Mouse (Mus musculus) liver, postnatal 0 days (tissue): Measurements from ENCODE around the gene Fat3.

Source experiments
- CTCF ChIP-seq: sonication (generic); IDR thresholded peaks from 2 replicates; pipeline ENCODE4 v1.5.1; 2016; ENCODE audit warnings: antibody characterized with exemption, low read depth
- EP300 ChIP-seq: IDR thresholded peaks from 2 replicates; pipeline ENCODE4 v1.6.1; 2016; ENCODE audit warnings: antibody characterized with exemption, low read depth, mild to moderate bottlenecking

DNA sequence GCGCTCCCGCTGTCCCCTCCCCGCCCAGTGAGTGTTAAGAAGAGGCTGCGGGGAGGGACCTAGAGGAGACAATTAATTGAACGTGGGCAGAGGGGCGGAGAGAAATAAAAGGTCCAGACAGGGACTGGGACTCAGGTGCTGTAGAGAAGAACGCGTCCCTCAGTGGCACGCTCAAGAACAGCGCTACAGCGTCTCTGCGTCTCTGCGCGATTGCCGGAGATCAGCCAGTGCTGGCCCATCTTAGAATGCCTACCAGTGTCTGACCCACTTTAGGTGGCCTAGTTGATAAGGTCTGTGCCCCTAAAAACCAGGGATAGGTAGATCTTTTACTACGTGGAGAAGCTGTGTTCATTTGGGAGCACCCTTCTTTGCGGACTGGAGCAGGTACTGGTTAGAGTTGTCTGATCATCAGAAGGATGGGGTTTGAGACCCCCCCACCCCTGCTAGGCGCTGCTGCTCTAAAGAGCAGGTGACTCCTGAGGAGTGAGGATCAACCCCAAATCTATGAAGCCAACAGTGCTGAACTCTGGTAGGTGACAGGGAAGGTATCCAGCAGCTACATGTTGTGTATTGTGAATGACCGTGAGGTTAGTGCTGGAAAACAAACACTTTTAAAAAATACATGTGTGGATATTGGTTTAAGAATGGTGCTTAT is 626.5 kb downstream of the Fat3 start, which contains the start of gene Mtnr1b:
- no peak for TF ChIP-seq CTCF
- no peak for TF ChIP-seq EP300
